Mouse (Mus musculus) brain, embryonic 14.5 days (tissue): Measurements from ENCODE around the gene Pgpep1.

Experiments
- CTCF ChIP-seq: fragments of 200-500 bp; IDR thresholded peaks from 2 replicates; pipeline ENCODE4 v1.5.1; 2012; ENCODE audit warnings: inconsistent platforms, mild to moderate bottlenecking, moderate library complexity, borderline replicate concordance; ENCODE audit not compliant: insufficient read depth, insufficient read length; ENCODE audit errors: extremely low read depth
- POLR2A ChIP-seq: fragments of 200-500 bp; IDR thresholded peaks from 2 replicates; pipeline ENCODE4 v1.6.1; 2012; ENCODE audit warnings: mild to moderate bottlenecking, inconsistent platforms, borderline replicate concordance; ENCODE audit not compliant: poor library complexity, insufficient read depth, insufficient read length, severe bottlenecking; ENCODE audit errors: extremely low read depth

DNA sequence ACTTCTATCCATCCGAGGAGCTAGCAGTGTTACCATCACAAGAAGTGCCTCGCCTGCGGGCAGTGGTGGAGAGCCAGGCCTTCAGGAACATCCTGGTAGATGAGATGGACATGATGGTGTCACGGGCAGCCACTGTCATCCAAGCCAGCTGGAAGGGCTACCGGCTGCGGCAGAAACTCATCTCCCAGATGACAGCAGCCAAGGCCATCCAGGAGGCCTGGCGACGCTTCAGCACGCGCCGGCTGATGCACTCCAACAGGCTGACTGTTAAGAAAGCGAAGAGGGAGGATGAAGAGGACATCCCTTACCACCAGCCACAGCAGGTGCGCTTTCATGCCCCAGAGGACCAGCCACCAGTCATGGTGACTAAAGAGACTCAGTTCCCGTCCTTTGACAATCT, 48.1 kb upstream of the Pgpep1 start:
- no peak for TF ChIP-seq CTCF
- no peak for TF ChIP-seq POLR2A
